Mouse (Mus musculus) lung, postnatal 25 days (tissue): ENCODE results near the gene Crx.
"Not testable (repeated sequence)": the region's sequence is repeated elsewhere in the genome, so short reads cannot be mapped to it uniquely, and the experiment has no call there.

Experiments
- DNase-seq: peaks from one replicate; pipeline ENCODE4 v3.0.0; 2022; ENCODE audit warnings: low spot score

Crx gene

DNA sequence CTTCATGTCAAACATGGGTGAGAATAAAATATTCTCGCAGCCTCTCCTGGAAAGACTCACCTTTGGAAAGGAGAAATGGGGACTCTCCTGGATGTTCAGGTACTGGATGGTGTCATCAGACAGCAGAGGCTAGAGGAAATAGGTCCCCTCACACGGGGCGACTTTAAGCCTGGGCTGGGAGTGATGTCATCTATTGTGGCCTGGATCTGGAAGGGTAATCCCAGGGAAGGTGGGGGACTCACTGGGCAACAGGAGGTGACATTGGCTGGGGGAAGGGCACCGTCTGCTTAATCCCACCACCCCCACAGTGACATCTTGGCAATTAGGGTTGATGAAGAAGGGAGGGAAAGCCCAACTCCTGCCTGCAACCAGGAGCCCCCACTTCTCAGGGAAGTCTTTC is at the start of gene Crx:
Crx (minus strand) TSS at position 213 of the 400 bp plus-strand sequence.
- no peak for DNase-seq

GRCm38 (mm10) chr7:15922220-15922773 is 42.5 kb upstream of the Crx start, which contains the start of gene Selenow:
TSS of gene Selenow (minus strand) at chr7:15922402.
- DNase-seq, result peak; percentile 90

GRCm38 (mm10) chr7:15921796-15922195 is 42.0 kb upstream of the Crx start:
- peak; percentile 55 for DNase-seq

DNA sequence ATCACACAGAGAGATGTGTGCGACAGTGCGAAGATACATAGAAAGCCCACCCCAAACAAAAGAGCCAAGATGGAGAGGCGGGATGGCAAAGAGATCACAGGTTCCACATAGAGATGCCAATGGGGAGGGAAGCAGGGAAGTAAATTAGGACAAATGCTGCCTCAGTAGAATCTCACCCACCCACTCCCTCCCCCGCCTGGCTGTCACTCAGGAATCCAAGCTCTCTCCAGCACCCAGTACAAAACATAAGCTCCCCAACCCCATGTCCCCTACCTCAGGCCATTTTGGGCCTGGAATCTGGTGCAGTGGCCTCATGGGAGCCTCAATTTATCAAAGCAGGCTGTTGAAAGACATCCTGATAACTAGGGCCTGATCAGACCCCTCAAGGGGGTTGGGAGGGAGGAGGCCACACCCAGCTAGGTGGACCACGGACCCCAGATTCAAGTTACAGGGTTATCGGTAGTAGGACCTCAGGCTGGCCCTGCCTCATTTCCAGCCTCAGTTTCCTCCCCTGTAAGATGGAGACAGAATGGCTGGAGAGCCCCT is 41.0 kb upstream of the Crx start:
- no peak for DNase-seq

- no peak for DNase-seq
Observed at GRCm38 (mm10) chr7:15919947-15920346, 40.2 kb upstream of the Crx start.

- no peak for DNase-seq
Observed at GRCm38 (mm10) chr7:15918371-15918770, 38.6 kb upstream of the Crx start.

DNA sequence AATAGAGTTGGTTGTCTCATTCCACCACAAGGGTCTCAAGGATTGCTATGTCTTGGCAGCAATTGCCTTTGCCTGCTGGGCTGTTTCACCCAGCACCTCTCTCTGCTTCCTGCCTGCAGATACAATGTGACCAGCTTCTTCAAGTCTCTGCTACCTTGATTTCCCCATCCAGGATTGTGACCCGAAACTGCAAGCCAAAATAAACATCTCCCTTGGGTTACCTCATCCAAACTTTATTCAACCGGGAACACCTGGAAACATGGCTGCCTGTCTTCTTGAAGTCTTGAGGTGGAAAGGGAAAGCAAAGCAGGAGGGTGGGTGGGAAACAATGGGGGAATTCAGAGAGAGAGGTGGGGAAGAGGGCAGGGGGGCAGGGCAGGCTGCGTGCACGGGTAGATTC is 37.2 kb upstream of the Crx start:
- no peak for DNase-seq

GRCm38 (mm10) chr7:15916134-15916723 is 36.5 kb upstream of the Crx start:
- no peak for DNase-seq

GRCm38 (mm10) chr7:15915695-15916094 is 35.9 kb upstream of the Crx start:
- DNase-seq, result not testable (repeated sequence)

GRCm38 (mm10) chr7:15914751-15915150 is 35.0 kb upstream of the Crx start:
- no peak for DNase-seq

- peak; percentile 41 for DNase-seq
Observed at GRCm38 (mm10) chr7:15914252-15914651, 34.5 kb upstream of the Crx start.

DNA sequence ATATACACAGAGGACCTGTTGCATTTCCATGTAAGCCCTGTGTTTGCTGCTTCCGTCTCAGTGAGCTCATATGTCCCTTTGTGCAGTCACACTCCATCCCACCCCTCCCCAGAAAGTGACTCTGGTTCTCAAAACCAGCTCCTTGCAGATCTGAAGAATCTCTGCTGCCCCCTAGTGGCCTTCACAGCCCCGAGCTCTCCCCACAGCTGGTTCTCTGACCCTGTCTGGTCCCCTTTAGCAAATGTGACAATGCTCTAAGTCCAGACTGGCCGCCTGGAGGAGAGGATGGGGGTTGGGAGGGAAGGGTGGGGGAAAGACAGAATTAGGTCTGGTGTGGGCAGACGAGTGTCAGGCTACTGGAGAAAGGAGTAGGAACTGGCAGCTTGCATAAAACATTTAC is 32.4 kb upstream of the Crx start:
- DNase-seq, result peak; percentile 59

DNA sequence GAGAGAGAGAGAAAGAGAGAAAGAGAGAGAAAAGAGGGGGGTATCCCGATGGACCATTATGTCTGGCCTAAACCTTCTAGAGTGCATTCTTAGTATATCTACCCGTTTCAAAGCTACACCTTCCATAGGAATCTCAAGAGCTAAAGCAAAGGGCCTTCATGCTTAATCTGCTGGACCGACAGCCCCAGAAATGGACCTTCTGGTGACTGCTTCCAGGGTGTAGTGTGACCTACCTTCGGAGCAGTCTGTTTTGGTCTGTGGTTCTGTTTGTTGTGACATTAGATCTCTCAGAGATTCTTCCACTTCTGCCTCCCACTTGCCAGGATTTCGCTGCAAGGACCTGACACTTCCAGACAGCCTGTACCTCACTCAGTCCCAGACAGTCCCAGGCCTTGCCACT is 30.8 kb upstream of the Crx start:
- no peak for DNase-seq

- DNase-seq, result no peak
Observed at GRCm38 (mm10) chr7:15907971-15908590, 28.3 kb upstream of the Crx start.

DNA sequence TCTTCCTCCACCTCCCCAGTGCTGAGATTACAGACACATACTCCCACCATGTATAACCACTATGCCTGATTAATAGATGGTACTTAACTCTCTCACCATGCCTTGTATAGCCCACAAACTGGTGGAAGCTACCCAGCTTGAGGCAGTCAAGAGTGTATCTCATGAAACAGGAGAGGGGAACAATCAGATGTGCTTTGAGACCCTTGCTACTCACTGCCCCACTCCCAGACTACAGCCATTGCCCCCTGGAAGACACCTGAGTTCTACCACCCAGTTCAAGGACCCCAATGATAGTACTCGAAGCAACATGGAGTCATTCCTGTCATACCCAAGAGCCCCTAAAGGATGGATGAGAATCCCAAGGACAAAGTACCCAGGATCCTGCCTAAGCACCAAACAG is 26.8 kb upstream of the Crx start:
- DNase-seq, result no peak

DNA sequence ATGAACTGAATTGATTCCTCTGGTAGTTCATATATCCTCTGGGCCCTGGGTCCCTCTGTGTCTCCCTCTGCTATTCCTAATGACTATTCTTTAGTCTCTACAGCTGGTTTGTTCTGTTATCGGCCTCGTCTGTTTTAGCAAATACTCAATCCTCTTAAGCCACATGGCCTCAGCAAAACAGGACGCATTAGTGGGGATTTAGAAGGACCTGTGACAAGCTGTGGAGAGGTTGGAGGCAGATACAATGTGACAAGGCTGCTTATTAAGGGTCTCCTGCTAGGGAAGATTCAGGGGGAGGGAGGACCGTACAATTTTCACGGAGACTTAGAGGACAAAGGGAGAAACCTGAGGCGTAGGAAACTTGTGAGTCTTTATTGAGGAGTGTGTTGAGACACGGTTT is 26.1 kb upstream of the Crx start:
- DNase-seq, result no peak

DNA sequence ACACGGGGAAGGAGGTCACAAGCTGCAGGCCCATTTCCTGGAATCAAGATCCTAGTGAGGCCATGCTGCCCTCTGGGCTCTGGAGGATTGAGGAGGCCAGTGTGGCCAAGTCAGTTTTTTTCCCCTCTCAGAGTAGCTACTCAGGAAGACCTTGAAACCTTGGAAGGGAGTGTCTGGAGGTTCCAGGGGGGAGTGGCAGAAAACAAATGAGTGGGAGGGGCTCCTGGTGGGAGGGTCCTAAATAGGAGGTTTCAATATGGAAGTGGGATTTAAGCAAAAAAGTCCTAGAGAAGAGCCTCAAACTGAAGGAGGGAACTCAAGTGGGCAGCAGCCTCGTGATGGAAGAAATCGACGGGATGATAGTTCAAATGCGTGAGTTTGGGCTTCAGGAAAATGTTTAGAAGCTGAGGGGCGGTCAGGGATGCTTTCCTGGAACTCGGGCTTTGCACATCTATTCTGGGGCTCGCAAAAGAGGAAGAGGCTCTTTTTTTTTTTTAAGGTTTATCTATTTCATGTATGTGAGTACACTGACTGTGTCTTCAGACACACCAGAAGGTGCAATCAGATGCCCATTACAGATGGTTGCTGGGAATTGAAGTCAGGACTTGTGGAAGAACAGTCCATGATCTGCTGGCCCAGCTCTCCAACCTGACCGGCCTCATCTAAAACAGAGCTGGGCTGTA is 21.7 kb upstream of the Crx start:
- DNase-seq, result no peak

GRCm38 (mm10) chr7:15894251-15894650 is 14.5 kb upstream of the Crx start:
- DNase-seq, result no peak

GRCm38 (mm10) chr7:15884127-15884526 is 4.4 kb upstream of the Crx start:
- DNase-seq, result no peak

DNA sequence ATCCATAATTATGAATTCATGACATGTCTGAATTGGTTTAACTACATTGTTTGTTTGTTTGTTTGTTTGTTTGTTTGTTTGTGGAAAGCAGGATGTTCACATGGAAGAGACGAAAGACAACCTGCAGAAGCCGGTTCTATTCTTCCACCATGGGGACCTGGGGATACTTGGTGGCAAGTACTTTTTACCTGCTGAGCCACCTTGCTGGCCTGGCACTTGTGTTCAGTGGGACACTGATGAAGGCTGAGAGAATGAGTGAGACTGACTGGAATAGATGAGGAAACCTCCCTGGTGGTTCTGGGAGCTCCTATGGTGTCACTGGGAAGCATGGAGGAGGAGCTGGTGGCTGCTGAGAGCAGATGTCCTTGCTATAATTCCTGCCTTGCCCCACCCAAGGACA is 2.5 kb upstream of the Crx start, which contains the start of gene Crxos:
Crxos (plus strand) TSS at position 301 of the 400 bp plus-strand sequence.
- no peak for DNase-seq

DNA sequence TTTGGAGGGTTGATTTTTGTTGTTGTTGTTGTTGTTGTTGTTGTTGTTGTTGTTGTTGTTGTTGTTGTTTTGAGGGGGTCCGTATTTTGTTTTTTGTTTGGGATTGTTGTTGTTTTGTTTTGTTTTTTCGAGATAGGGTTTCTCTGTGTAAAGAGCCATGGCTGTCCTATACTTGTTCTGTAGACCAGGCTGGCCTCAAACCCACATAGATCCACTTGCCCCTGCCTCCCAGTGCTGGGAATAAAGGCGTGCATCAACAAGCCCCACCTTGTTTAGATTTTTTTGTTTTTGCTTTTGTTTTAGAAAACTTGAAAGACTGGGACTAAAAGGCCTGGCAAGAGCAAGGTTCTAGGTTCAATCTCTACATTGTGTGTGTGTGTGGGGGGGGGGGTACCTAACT is 2.1 kb upstream of the Crx start:
- DNase-seq, result no peak

GRCm38 (mm10) chr7:15881388-15881787 is 1.6 kb upstream of the Crx start:
- no peak for DNase-seq

DNA sequence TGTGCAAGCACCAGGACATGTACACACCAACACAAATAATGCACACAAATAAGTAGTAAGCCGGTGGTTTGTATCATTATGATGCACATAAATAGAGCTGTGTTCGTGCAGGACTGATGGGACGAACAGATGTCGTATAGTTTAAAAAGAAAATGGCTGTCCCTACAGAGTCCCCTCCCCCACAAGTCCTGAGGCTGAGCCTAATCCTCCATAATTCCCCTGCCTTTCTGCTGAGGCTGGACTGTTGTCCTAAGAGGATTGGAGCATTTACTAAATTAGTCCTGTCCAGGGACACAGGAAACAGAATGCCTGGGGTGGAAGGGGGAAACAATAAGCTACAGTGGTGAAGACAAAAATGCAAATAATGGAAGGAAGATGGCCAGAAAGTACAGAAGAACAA is 15.7 kb downstream of the Crx start:
- no peak for DNase-seq
